Mouse (Mus musculus) brain, embryonic 14.5 days (tissue): ENCODE results near the gene Casp7.

ENCODE experiments used
- CTCF ChIP-seq: fragments of 200-500 bp; IDR thresholded peaks from 2 replicates; pipeline ENCODE4 v1.5.1; 2012; ENCODE audit warnings: inconsistent platforms, mild to moderate bottlenecking, moderate library complexity, borderline replicate concordance; ENCODE audit not compliant: insufficient read depth, insufficient read length; ENCODE audit errors: extremely low read depth
- POLR2A ChIP-seq: fragments of 200-500 bp; IDR thresholded peaks from 2 replicates; pipeline ENCODE4 v1.6.1; 2012; ENCODE audit warnings: mild to moderate bottlenecking, inconsistent platforms, borderline replicate concordance; ENCODE audit not compliant: poor library complexity, insufficient read depth, insufficient read length, severe bottlenecking; ENCODE audit errors: extremely low read depth

- TF ChIP-seq CTCF (no peak), POLR2A (no peak)
Observed at GRCm38 (mm10) chr19:56406581-56406980, 9.7 kb downstream of the Casp7 start.
